Mouse (Mus musculus): ENCODE results near the gene Aldh3a1.

Aldh3a1 gene

GRCm38 (mm10) chr11:61236015-61236414, 28.7 kb downstream of the Aldh3a1 start:
- DNase-seq (ENCODE audit: low spot score): no peak

- DNase-seq (ENCODE audit: low spot score): no peak
Measured at GRCm38 (mm10) chr11:61244406-61244805, 37.1 kb downstream of the Aldh3a1 start.

GRCm38 (mm10) chr11:61251741-61252140, 44.4 kb downstream of the Aldh3a1 start:
- no peak for DNase-seq (ENCODE audit: low spot score)

GRCm38 (mm10) chr11:61252807-61253206, 45.5 kb downstream of the Aldh3a1 start:
- no peak for DNase-seq (ENCODE audit: low spot score)

DNA sequence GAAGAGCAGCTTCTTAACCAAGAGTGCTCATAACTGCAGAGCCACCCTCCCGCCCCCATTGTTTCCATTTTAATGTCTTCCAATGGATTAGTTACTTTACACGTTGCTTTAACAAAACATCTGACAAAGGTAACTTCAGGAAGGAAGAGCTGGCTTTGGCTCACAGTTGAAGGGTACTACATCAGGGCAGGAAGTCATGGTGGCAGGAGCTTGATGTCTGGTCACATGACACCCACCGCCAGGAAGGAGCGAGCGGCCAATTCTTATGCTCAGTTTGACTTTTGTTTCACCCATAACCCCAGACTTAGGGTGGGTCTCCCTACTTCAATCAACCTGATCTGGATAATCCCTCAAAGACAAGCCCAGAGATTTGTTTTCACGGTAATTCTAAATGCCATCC, 51.8 kb downstream of the Aldh3a1 start:
- DNase-seq (ENCODE audit: low spot score): no peak

- no peak for DNase-seq (ENCODE audit: low spot score)
Measured at GRCm38 (mm10) chr11:61262516-61262915, 55.2 kb downstream of the Aldh3a1 start.

GRCm38 (mm10) chr11:61263841-61264240, 56.5 kb downstream of the Aldh3a1 start:
- no peak for DNase-seq (ENCODE audit: low spot score)

GRCm38 (mm10) chr11:61266551-61267533, 59.5 kb downstream of the Aldh3a1 start, which contains the start of gene Aldh3a2:
Aldh3a2 (minus strand) TSS chr11:61267464.
- DNase-seq (ENCODE audit: low spot score): peak; percentile 89

Data from ovary, postnatal 14 days (tissue).